Mouse (Mus musculus): ENCODE results near the gene Hist1h4b.
"Not testable (repeated sequence)": the region's sequence is repeated elsewhere in the genome, so short reads cannot be mapped to it uniquely, and the experiment has no call there.

Gene Hist1h4b

GRCm38 (mm10) chr13:23757211-23757773, 479 bp downstream of the Hist1h4b start:
- no peak for DNase-seq (ENCODE audit: low spot score in 2 of 2)

GRCm38 (mm10) chr13:23757921-23758320, 1.1 kb downstream of the Hist1h4b start:
- no peak for DNase-seq (ENCODE audit: low spot score in 2 of 2)

GRCm38 (mm10) chr13:23759251-23759771, 2.5 kb downstream of the Hist1h4b start:
- no peak for DNase-seq (ENCODE audit: low spot score in 2 of 2)

- DNase-seq (ENCODE audit: low spot score in 2 of 2) = no peak
These were observed 3.1 kb downstream of the Hist1h4b start for GRCm38 (mm10) chr13:23759916-23760239.

- no peak for DNase-seq (ENCODE audit: low spot score in 2 of 2)
These were observed 3.6 kb downstream of the Hist1h4b start for GRCm38 (mm10) chr13:23760240-23760971.

- peak; percentile 98 for DNase-seq (ENCODE audit: low spot score in 2 of 2)
These were observed 4.4 kb downstream of the Hist1h4b start, which contains the start of gene Hist1h4a for GRCm38 (mm10) chr13:23760972-23761864. Gene Hist1h4a, minus strand, starts transcription at chr13:23761230.

GRCm38 (mm10) chr13:23761871-23762821, 5.3 kb downstream of the Hist1h4b start, which contains the start of gene Hist1h3a:
Gene Hist1h3a, minus strand, starts transcription at chr13:23762386.
- DNase-seq (ENCODE audit: low spot score in 2 of 2) = peak; percentile 39 to 50

GRCm38 (mm10) chr13:23763242-23763585, 6.4 kb downstream of the Hist1h4b start:
- DNase-seq (ENCODE audit: low spot score in 2 of 2) = no peak

GRCm38 (mm10) chr13:23763586-23764323, 6.9 kb downstream of the Hist1h4b start, which contains the start of gene Hist1h1a:
Gene Hist1h1a, plus strand, starts transcription at chr13:23763666.
- peak; percentile 77 for DNase-seq (ENCODE audit: low spot score in 2 of 2)

GRCm38 (mm10) chr13:23764324-23765171, 7.7 kb downstream of the Hist1h4b start:
- DNase-seq (ENCODE audit: low spot score in 2 of 2) = no peak

GRCm38 (mm10) chr13:23765172-23765513, 8.3 kb downstream of the Hist1h4b start:
- no peak for DNase-seq (ENCODE audit: low spot score in 2 of 2)

- no peak for DNase-seq (ENCODE audit: low spot score in 2 of 2)
These were observed 10.0 kb downstream of the Hist1h4b start for GRCm38 (mm10) chr13:23766772-23767171.

GRCm38 (mm10) chr13:23768834-23769397, 12.1 kb downstream of the Hist1h4b start:
- no peak for DNase-seq (ENCODE audit: low spot score in 2 of 2)

GRCm38 (mm10) chr13:23769613-23770012, 12.8 kb downstream of the Hist1h4b start, which contains the start of gene Trim38:
Gene Trim38, plus strand, starts transcription at chr13:23769913.
- DNase-seq (ENCODE audit: low spot score in 2 of 2) = not testable (repeated sequence)

- DNase-seq (ENCODE audit: low spot score in 2 of 2) = peak; percentile 23 to 39
These were observed 15.9 kb downstream of the Hist1h4b start for GRCm38 (mm10) chr13:23772561-23773313.

GRCm38 (mm10) chr13:23778339-23778738, 21.5 kb downstream of the Hist1h4b start:
- DNase-seq (ENCODE audit: low spot score in 2 of 2) = no peak

GRCm38 (mm10) chr13:23779025-23779424, 22.2 kb downstream of the Hist1h4b start:
- no peak for DNase-seq (ENCODE audit: low spot score in 2 of 2)

GRCm38 (mm10) chr13:23792520-23792919, 35.7 kb downstream of the Hist1h4b start:
- peak in 1 of 2 experiments; percentile 7 for DNase-seq (ENCODE audit: low spot score in 2 of 2)
